Mouse (Mus musculus) A20 (cell line): ENCODE results near the gene Lingo3.
A peak's percentile ranks its signal among the peaks of the same experiment; 100 is the strongest.
"Not testable (repeated sequence)": the region's sequence is repeated elsewhere in the genome, so short reads cannot be mapped to it uniquely, and the experiment has no call there.

ENCODE experiments used
- DNase-seq: peaks from one replicate; pipeline ENCODE4 v3.0.0-alpha.2; 2011; ENCODE audit warnings: low read depth, low spot score

Gene Lingo3

GRCm38 (mm10) chr10:80843087-80843930, 530 bp downstream of the Lingo3 start:
- no peak for DNase-seq

GRCm38 (mm10) chr10:80842334-80842733, 1.5 kb downstream of the Lingo3 start:
- DNase-seq = no peak

GRCm38 (mm10) chr10:80841685-80842084, 2.2 kb downstream of the Lingo3 start:
- DNase-seq = no peak

GRCm38 (mm10) chr10:80839848-80840247, 4.0 kb downstream of the Lingo3 start:
- no peak for DNase-seq

- no peak for DNase-seq
These were observed 5.4 kb downstream of the Lingo3 start for GRCm38 (mm10) chr10:80838346-80838912.

- no peak for DNase-seq
These were observed 6.0 kb downstream of the Lingo3 start for GRCm38 (mm10) chr10:80837827-80838226.

- DNase-seq = no peak
These were observed 6.9 kb downstream of the Lingo3 start for GRCm38 (mm10) chr10:80836949-80837379.

- DNase-seq = no peak
These were observed 8.2 kb downstream of the Lingo3 start for GRCm38 (mm10) chr10:80835617-80836016.

- no peak for DNase-seq
These were observed 11.0 kb downstream of the Lingo3 start for GRCm38 (mm10) chr10:80832818-80833217.

- DNase-seq = peak; percentile 79
These were observed 12.7 kb downstream of the Lingo3 start for GRCm38 (mm10) chr10:80831136-80831535.

- DNase-seq = no peak
These were observed 14.2 kb downstream of the Lingo3 start for GRCm38 (mm10) chr10:80829359-80830278.

- not testable (repeated sequence) for DNase-seq
These were observed 15.3 kb downstream of the Lingo3 start for GRCm38 (mm10) chr10:80828587-80828986.

GRCm38 (mm10) chr10:80827870-80828420, 15.9 kb downstream of the Lingo3 start:
- no peak for DNase-seq

GRCm38 (mm10) chr10:80827063-80827869, 16.6 kb downstream of the Lingo3 start:
- DNase-seq = no peak

GRCm38 (mm10) chr10:80826151-80827062, 17.4 kb downstream of the Lingo3 start, which contains the start of gene Oaz1:
Gene Oaz1 (plus strand): TSS chr10:80826656.
- peak; percentile 100 for DNase-seq

GRCm38 (mm10) chr10:80824827-80825226, 19.0 kb downstream of the Lingo3 start:
- peak; percentile 56 for DNase-seq

GRCm38 (mm10) chr10:80823847-80824643, 19.8 kb downstream of the Lingo3 start:
- DNase-seq = peak; percentile 71

GRCm38 (mm10) chr10:80823316-80823715, 20.5 kb downstream of the Lingo3 start:
- DNase-seq = no peak

- DNase-seq = no peak
These were observed 21.3 kb downstream of the Lingo3 start for GRCm38 (mm10) chr10:80822528-80822927.
